Mouse (Mus musculus): Measurements from ENCODE around the gene 6430628N08Rik. TPM values are rescaled to one million over a fixed set of nuclear protein-coding genes. Genes with fewer than 3 reads are reported as not detected.

6430628N08Rik gene
- polyA plus RNA-seq, 1 experiment from 2014 or later: not detected

- peak overlapping the region; percentile 60 for H3K4me2 ChIP-seq
- peaks cover 11% of the 10 kb centered on the region for H3K4me1 ChIP-seq
- ATAC-seq (ENCODE audit: low FRiP score): peak; percentile 33
- H3K4me3 ChIP-seq (replicated peaks): peak overlapping the region; percentile 31
- no peaks in the 10 kb centered on the region for H3K9me3 ChIP-seq
- peaks cover 70% of the 10 kb centered on the region for H3K27me3 ChIP-seq
- peak overlapping the region; percentile 54; the same call in 1 of the 2 replicates for H3K9ac ChIP-seq
- WGBS: 11% methylated on average over 6 of the region's 6 CpGs
- no peak overlapping the region for H3K27ac ChIP-seq
- H3K36me3 ChIP-seq (replicated peaks): no peaks in the 10 kb centered on the region
Observed at GRCm38 (mm10) chr4:115890066-115890465, 399 bp upstream of the 6430628N08Rik start.

GRCm38 (mm10) chr4:115894281-115894680 is 3.8 kb downstream of the 6430628N08Rik start:
- Histone ChIP-seq H3K4me1 (peaks cover 25% of the 10 kb centered on the region), H3K4me2 (no peak overlapping the region), H3K27ac (no peak overlapping the region), H3K27me3 (peaks cover 85% of the 10 kb centered on the region), H3K36me3 (replicated peaks) (no peaks in the 10 kb centered on the region), H3K9ac (no peak overlapping the region), H3K9me3 (no peaks in the 10 kb centered on the region), H3K4me3 (replicated peaks) (no peak overlapping the region)
- ATAC-seq (ENCODE audit: low FRiP score): no peak
- WGBS: 11% methylated on average over 3 of the region's 3 CpGs

- H3K27me3 ChIP-seq: peaks cover 87% of the 10 kb centered on the region
- H3K36me3 ChIP-seq (replicated peaks): no peaks in the 10 kb centered on the region
- H3K9ac ChIP-seq: peak overlapping the region; percentile 51
- H3K9me3 ChIP-seq: no peaks in the 10 kb centered on the region
- ATAC-seq (ENCODE audit: low FRiP score): peak; percentile 74
- no peak overlapping the region for H3K27ac ChIP-seq
- H3K4me1 ChIP-seq: peaks cover 13% of the 10 kb centered on the region
- H3K4me2 ChIP-seq: peak overlapping the region; percentile 94
- WGBS: under 1% methylated on average over 53 of the region's 56 CpGs
- peak overlapping the region; percentile 42 for H3K4me3 ChIP-seq (replicated peaks)
Observed at GRCm38 (mm10) chr4:115897901-115898631, 7.6 kb downstream of the 6430628N08Rik start.

- Histone ChIP-seq H3K4me3 (replicated peaks) (no peak overlapping the region), H3K4me1 (peaks cover 30% of the 10 kb centered on the region), H3K4me2 (no peak overlapping the region), H3K27ac (no peak overlapping the region), H3K27me3 (peaks cover 98% of the 10 kb centered on the region), H3K9me3 (no peaks in the 10 kb centered on the region), H3K9ac (no peak overlapping the region), H3K36me3 (replicated peaks) (no peaks in the 10 kb centered on the region)
- 19% methylated on average over 5 of the region's 5 CpGs for WGBS
- no peak for ATAC-seq (ENCODE audit: low FRiP score)
Observed at GRCm38 (mm10) chr4:115902816-115903215, 12.4 kb downstream of the 6430628N08Rik start.

- Histone ChIP-seq H3K36me3 (replicated peaks) (no peaks in the 10 kb centered on the region), H3K4me1 (peaks cover 27% of the 10 kb centered on the region), H3K9me3 (no peaks in the 10 kb centered on the region), H3K4me2 (no peak overlapping the region), H3K4me3 (replicated peaks) (no peak overlapping the region), H3K27me3 (peaks cover 96% of the 10 kb centered on the region), H3K9ac (no peak overlapping the region), H3K27ac (no peak overlapping the region)
- ATAC-seq (ENCODE audit: low FRiP score): peak; percentile 45; the same call in 1 of the 2 replicates
- WGBS: 1% methylated on average over 12 of the region's 12 CpGs
Observed at GRCm38 (mm10) chr4:115904375-115904774, 13.9 kb downstream of the 6430628N08Rik start.

GRCm38 (mm10) chr4:115905701-115906100 is 15.2 kb downstream of the 6430628N08Rik start:
- 2% methylated on average over 7 of the region's 7 CpGs for WGBS
- ATAC-seq (ENCODE audit: low FRiP score): no peak

GRCm38 (mm10) chr4:115906791-115907190 is 16.3 kb downstream of the 6430628N08Rik start:
- Histone ChIP-seq H3K27me3 (peaks cover 90% of the 10 kb centered on the region), H3K4me1 (peaks cover 36% of the 10 kb centered on the region), H3K9me3 (no peaks in the 10 kb centered on the region), H3K4me2 (no peak overlapping the region), H3K9ac (no peak overlapping the region), H3K36me3 (replicated peaks) (no peaks in the 10 kb centered on the region), H3K4me3 (replicated peaks) (no peak overlapping the region), H3K27ac (no peak overlapping the region)
- ATAC-seq (ENCODE audit: low FRiP score): no peak
- 90% methylated on average over 3 of the region's 3 CpGs for WGBS

More at GRCm38 (mm10) chr4:115905701-115906100, 15.2 kb downstream of the 6430628N08Rik start:
- Histone ChIP-seq H3K9me3 (no peaks in the 10 kb centered on the region), H3K9ac (no peak overlapping the region), H3K27ac (no peak overlapping the region), H3K27me3 (peaks cover 92% of the 10 kb centered on the region), H3K36me3 (replicated peaks) (no peaks in the 10 kb centered on the region), H3K4me3 (replicated peaks) (no peak overlapping the region), H3K4me1 (peaks cover 27% of the 10 kb centered on the region), H3K4me2 (no peak overlapping the region)

- ATAC-seq (ENCODE audit: low FRiP score): no peak
- Histone ChIP-seq H3K9ac (no peak overlapping the region), H3K36me3 (replicated peaks) (no peaks in the 10 kb centered on the region), H3K4me2 (no peak overlapping the region), H3K4me1 (peaks cover 41% of the 10 kb centered on the region), H3K27ac (no peak overlapping the region), H3K27me3 (peaks cover 83% of the 10 kb centered on the region), H3K4me3 (replicated peaks) (no peak overlapping the region), H3K9me3 (no peaks in the 10 kb centered on the region)
- WGBS: 63% methylated on average over 1 of the region's 1 CpGs
Observed at GRCm38 (mm10) chr4:115907994-115908393, 17.5 kb downstream of the 6430628N08Rik start.

GRCm38 (mm10) chr4:115908641-115909040 is 18.2 kb downstream of the 6430628N08Rik start:
- H3K27ac ChIP-seq: no peak overlapping the region
- H3K27me3 ChIP-seq: peaks cover 81% of the 10 kb centered on the region
- no peak overlapping the region for H3K9ac ChIP-seq
- peak; percentile 58; the same call in 1 of the 2 replicates for ATAC-seq (ENCODE audit: low FRiP score)
- H3K4me3 ChIP-seq (replicated peaks): no peak overlapping the region
- no peak overlapping the region for H3K4me2 ChIP-seq
- no peaks in the 10 kb centered on the region for H3K9me3 ChIP-seq
- peaks cover 41% of the 10 kb centered on the region for H3K4me1 ChIP-seq
- H3K36me3 ChIP-seq (replicated peaks): no peaks in the 10 kb centered on the region
- WGBS: 3% methylated on average over 7 of the region's 7 CpGs

- H3K9me3 ChIP-seq: no peaks in the 10 kb centered on the region
- no peaks in the 10 kb centered on the region for H3K36me3 ChIP-seq (replicated peaks)
- no peak for ATAC-seq (ENCODE audit: low FRiP score)
- H3K9ac ChIP-seq: no peak overlapping the region
- WGBS: 3% methylated on average over 4 of the region's 4 CpGs
- H3K4me3 ChIP-seq (replicated peaks): no peak overlapping the region
- peaks cover 19% of the 10 kb centered on the region for H3K4me1 ChIP-seq
- H3K27ac ChIP-seq: no peak overlapping the region
- peaks cover 69% of the 10 kb centered on the region for H3K27me3 ChIP-seq
- H3K4me2 ChIP-seq: no peak overlapping the region
Observed at GRCm38 (mm10) chr4:115911586-115911985, 21.1 kb downstream of the 6430628N08Rik start.

- no peak overlapping the region for H3K4me2 ChIP-seq
- no peak overlapping the region for H3K4me3 ChIP-seq (replicated peaks)
- no peak overlapping the region for H3K27ac ChIP-seq
- no peaks in the 10 kb centered on the region for H3K36me3 ChIP-seq (replicated peaks)
- peaks cover 3% of the 10 kb centered on the region for H3K4me1 ChIP-seq
- H3K9ac ChIP-seq: no peak overlapping the region
- no peak for ATAC-seq (ENCODE audit: low FRiP score)
- no peaks in the 10 kb centered on the region for H3K9me3 ChIP-seq
- WGBS: 76% methylated on average over 16 of the region's 16 CpGs
- peaks cover 96% of the 10 kb centered on the region for H3K27me3 ChIP-seq
Observed at GRCm38 (mm10) chr4:115919911-115920310, 29.4 kb downstream of the 6430628N08Rik start.

- ATAC-seq (ENCODE audit: low FRiP score): no peak
- Histone ChIP-seq H3K27me3 (peaks cover 92% of the 10 kb centered on the region), H3K4me1 (peaks cover 3% of the 10 kb centered on the region), H3K4me3 (replicated peaks) (no peak overlapping the region), H3K27ac (no peak overlapping the region), H3K9me3 (no peaks in the 10 kb centered on the region), H3K36me3 (replicated peaks) (no peaks in the 10 kb centered on the region), H3K4me2 (no peak overlapping the region), H3K9ac (no peak overlapping the region)
- 88% methylated on average over 5 of the region's 5 CpGs for WGBS
Observed at GRCm38 (mm10) chr4:115922688-115923087, 32.2 kb downstream of the 6430628N08Rik start.
